Mouse (Mus musculus) hindbrain, embryonic 12.5 days (tissue): ENCODE results near the gene Tmem131. TPM values are rescaled to one million over a fixed set of nuclear protein-coding genes. Genes with fewer than 3 reads are reported as not detected.

Source experiments
- ATAC-seq: fragments of 200-750 bp; cut with Nextera tagmentation; 2 replicates; pipeline ENCODE4 v1.8.0; 2017; ENCODE audit warnings: moderate TSS enrichment; ENCODE audit not compliant: low FRiP score
- H3K27ac ChIP-seq: fragments of 300-500 bp; sonication (generic); 2 replicates; pipeline ENCODE4 v1.5.1; 2016; ENCODE audit warnings: mild to moderate bottlenecking
- H3K27me3 ChIP-seq: fragments of 300-500 bp; sonication (generic); 2 replicates; pipeline ENCODE4 v1.6.1; 2016; ENCODE audit warnings: mild to moderate bottlenecking
- H3K36me3 ChIP-seq: fragments of 300-500 bp; sonication (generic); 2 replicates; pipeline ENCODE4 v1.6.1; 2016; ENCODE audit warnings: mild to moderate bottlenecking
- H3K4me1 ChIP-seq: fragments of 300-500 bp; sonication (generic); 2 replicates; pipeline ENCODE4 v1.6.1; 2016
- H3K4me2 ChIP-seq: fragments of 300-500 bp; sonication (generic); replicated peaks from 2 replicates; pipeline ENCODE4 v1.6.1; 2016; ENCODE audit warnings: mild to moderate bottlenecking
- H3K4me3 ChIP-seq: fragments of 300-500 bp; sonication (generic); 2 replicates; pipeline ENCODE4 v1.5.1; 2016; ENCODE audit warnings: mild to moderate bottlenecking
- H3K9ac ChIP-seq: fragments of 300-500 bp; sonication (generic); 2 replicates; pipeline ENCODE4 v1.6.1; 2016; ENCODE audit warnings: mild to moderate bottlenecking, moderate library complexity
- H3K9me3 ChIP-seq: fragments of 300-500 bp; sonication (generic); replicated peaks from 2 replicates; pipeline ENCODE4 v1.6.1; 2016; ENCODE audit warnings: mild to moderate bottlenecking
- WGBS: fragments of 180-500 bp; shearing (Covaris S2); methylation state at CpG from one replicate; pipeline ENCODE4 v1.1.7; 2016; 5-methylcytosine and 5-hydroxymethylcytosine counted together
- polyA plus RNA-seq: library from polyadenylated mRNA; unstranded; fragments of >200 nt; fragmentation: Nextera tagmentation; extraction: Ambion mirVana; gene quantifications from 2 replicates; pipeline ENCODE4 v1.2.1, GENCODE M21; 2016

The Tmem131 gene
- polyA plus RNA-seq, 1 experiment from 2014 or later = 18.2 TPM

- no peaks in the 10 kb centered on the region for H3K9me3 ChIP-seq
- H3K27ac ChIP-seq = no peak overlapping the region
- no peaks in the 10 kb centered on the region for H3K27me3 ChIP-seq
- H3K4me2 ChIP-seq = no peak overlapping the region
- ATAC-seq = no peak
- no peaks in the 10 kb centered on the region for H3K36me3 ChIP-seq
- no peak overlapping the region for H3K4me3 ChIP-seq
- no peaks in the 10 kb centered on the region for H3K4me1 ChIP-seq
- 90% methylated on average over 5 of the region's 5 CpGs for WGBS
- H3K9ac ChIP-seq = no peak overlapping the region
Observed at GRCm38 (mm10) chr1:36965831-36966230, 22.4 kb upstream of the Tmem131 start.

GRCm38 (mm10) chr1:36962379-36963176 lies 19.1 kb upstream of the Tmem131 start:
- H3K27ac ChIP-seq = no peak overlapping the region
- no peak overlapping the region for H3K4me2 ChIP-seq
- 60% methylated on average over 10 of the region's 10 CpGs for WGBS
- H3K9me3 ChIP-seq = no peaks in the 10 kb centered on the region
- H3K4me1 ChIP-seq = no peaks in the 10 kb centered on the region
- H3K36me3 ChIP-seq = no peaks in the 10 kb centered on the region
- H3K27me3 ChIP-seq = no peaks in the 10 kb centered on the region
- ATAC-seq = no peak
- no peak overlapping the region for H3K9ac ChIP-seq
- no peak overlapping the region for H3K4me3 ChIP-seq

- no peak for ATAC-seq
- no peaks in the 10 kb centered on the region for H3K4me1 ChIP-seq
- H3K27me3 ChIP-seq = no peaks in the 10 kb centered on the region
- no peak overlapping the region for H3K9ac ChIP-seq
- WGBS = 89% methylated on average over 16 of the region's 16 CpGs
- H3K4me3 ChIP-seq = no peak overlapping the region
- no peaks in the 10 kb centered on the region for H3K9me3 ChIP-seq
- no peaks in the 10 kb centered on the region for H3K36me3 ChIP-seq
- H3K4me2 ChIP-seq = no peak overlapping the region
- no peak overlapping the region for H3K27ac ChIP-seq
Observed at GRCm38 (mm10) chr1:36960509-36961222, 17.2 kb upstream of the Tmem131 start.

GRCm38 (mm10) chr1:36949591-36950184 lies 6.2 kb upstream of the Tmem131 start:
- whole genome bisulfite sequencing = 78% methylated on average over 7 of the region's 7 CpGs
- no peaks in the 10 kb centered on the region for H3K9me3 ChIP-seq
- H3K27me3 ChIP-seq = no peaks in the 10 kb centered on the region
- no peak for ATAC-seq
- H3K4me1 ChIP-seq = no peaks in the 10 kb centered on the region
- no peak overlapping the region for H3K9ac ChIP-seq
- H3K4me2 ChIP-seq = no peak overlapping the region
- H3K36me3 ChIP-seq = no peaks in the 10 kb centered on the region
- no peak overlapping the region for H3K4me3 ChIP-seq
- H3K27ac ChIP-seq = no peak overlapping the region

- Histone ChIP-seq H3K4me1 (no peaks in the 10 kb centered on the region), H3K4me3 (no peak overlapping the region), H3K9me3 (no peaks in the 10 kb centered on the region), H3K36me3 (no peaks in the 10 kb centered on the region), H3K27ac (no peak overlapping the region), H3K27me3 (no peaks in the 10 kb centered on the region), H3K9ac (no peak overlapping the region), H3K4me2 (no peak overlapping the region)
- WGBS = 82% methylated on average over 8 of the region's 8 CpGs
- no peak for ATAC-seq
Observed at GRCm38 (mm10) chr1:36947448-36947847, 4.0 kb upstream of the Tmem131 start.

GRCm38 (mm10) chr1:36940381-36940762 lies 3.1 kb downstream of the Tmem131 start:
- Histone ChIP-seq H3K36me3 (no peaks in the 10 kb centered on the region), H3K4me2 (peak overlapping the region; percentile 59), H3K9me3 (no peaks in the 10 kb centered on the region), H3K27me3 (no peaks in the 10 kb centered on the region; the same call in 1 of the 2 replicates), H3K4me1 (peaks cover 22% of the 10 kb centered on the region), H3K4me3 (peak overlapping the region; percentile 81), H3K27ac (peak overlapping the region; percentile 93), H3K9ac (peak overlapping the region; percentile 91)
- ATAC-seq = no peak
- 48% methylated on average over 3 of the region's 3 CpGs for WGBS

- peaks cover 24% of the 10 kb centered on the region for H3K4me1 ChIP-seq
- peak overlapping the region; percentile 81 for H3K4me3 ChIP-seq
- peak; percentile 98 for ATAC-seq
- H3K4me2 ChIP-seq = peak overlapping the region; percentile 59
- H3K27me3 ChIP-seq = no peaks in the 10 kb centered on the region; the same call in 1 of the 2 replicates
- H3K36me3 ChIP-seq = no peaks in the 10 kb centered on the region
- H3K27ac ChIP-seq = peak overlapping the region; percentile 93
- H3K9me3 ChIP-seq = no peaks in the 10 kb centered on the region
- peak overlapping the region; percentile 91 for H3K9ac ChIP-seq
- under 1% methylated on average over 71 of the region's 79 CpGs for WGBS
Observed at GRCm38 (mm10) chr1:36939506-36940380, 3.7 kb downstream of the Tmem131 start.

- Histone ChIP-seq H3K9me3 (no peaks in the 10 kb centered on the region), H3K27me3 (no peaks in the 10 kb centered on the region; the same call in 1 of the 2 replicates), H3K4me1 (peaks cover 27% of the 10 kb centered on the region), H3K27ac (peak overlapping the region; percentile 93), H3K36me3 (no peaks in the 10 kb centered on the region), H3K9ac (peak overlapping the region; percentile 91), H3K4me2 (peak overlapping the region; percentile 59), H3K4me3 (peak overlapping the region; percentile 81)
- peak; percentile 20 for ATAC-seq
- WGBS = 0% methylated on average over 36 of the region's 59 CpGs
Observed at GRCm38 (mm10) chr1:36938801-36939286, 4.6 kb downstream of the Tmem131 start.

GRCm38 (mm10) chr1:36938348-36938747 lies 5.1 kb downstream of the Tmem131 start:
- Histone ChIP-seq H3K9ac (peak overlapping the region; percentile 91), H3K4me1 (peaks cover 27% of the 10 kb centered on the region)

GRCm38 (mm10) chr1:36937648-36938047 lies 5.8 kb downstream of the Tmem131 start:
- Histone ChIP-seq H3K4me1 (peaks cover 27% of the 10 kb centered on the region), H3K27ac (no peak overlapping the region), H3K9ac (peak overlapping the region; percentile 91; the same call in 1 of the 2 replicates), H3K36me3 (no peaks in the 10 kb centered on the region), H3K4me3 (peak overlapping the region; percentile 81), H3K4me2 (peak overlapping the region; percentile 59), H3K27me3 (no peaks in the 10 kb centered on the region; the same call in 1 of the 2 replicates), H3K9me3 (no peaks in the 10 kb centered on the region)
- 28% methylated on average over 3 of the region's 3 CpGs for WGBS
- no peak for ATAC-seq

More at GRCm38 (mm10) chr1:36938348-36938747, 5.1 kb downstream of the Tmem131 start:
- peak overlapping the region; percentile 59 for H3K4me2 ChIP-seq
- no peaks in the 10 kb centered on the region; the same call in 1 of the 2 replicates for H3K27me3 ChIP-seq
- H3K36me3 ChIP-seq = no peaks in the 10 kb centered on the region
- ATAC-seq = no peak
- peak overlapping the region; percentile 81 for H3K4me3 ChIP-seq
- no peaks in the 10 kb centered on the region for H3K9me3 ChIP-seq
- 5% methylated on average over 9 of the region's 9 CpGs for WGBS
- H3K27ac ChIP-seq = no peak overlapping the region

- no peak for ATAC-seq
- 62% methylated on average over 2 of the region's 2 CpGs for WGBS
- Histone ChIP-seq H3K4me3 (no peak overlapping the region), H3K4me1 (peaks cover 27% of the 10 kb centered on the region), H3K27ac (no peak overlapping the region), H3K9ac (no peak overlapping the region), H3K27me3 (no peaks in the 10 kb centered on the region; the same call in 1 of the 2 replicates), H3K4me2 (peak overlapping the region; percentile 59; the same call in 1 of the 2 replicates), H3K36me3 (no peaks in the 10 kb centered on the region), H3K9me3 (no peaks in the 10 kb centered on the region)
Observed at GRCm38 (mm10) chr1:36937015-36937414, 6.5 kb downstream of the Tmem131 start.
